In genomic region chr9:104482440-104482839, GRCm38 (mm10) we compare ENCODE assay signal across 31 mouse cellular contexts.
"Had no signal": no experiment of that assay in that cellular context is flagged by ENCODE, and none has a peak within 500 bp of the region (broad histone marks: within the 10 kb centered on the region; RNA-seq: fewer than 3 reads in every experiment).

No protein-coding gene starts in this region.

- H3K36me3 ChIP-seq: heart, embryonic 12.5 days; heart, embryonic 13.5 days; heart, embryonic 15.5 days; hindbrain, embryonic 10.5 days; hindbrain, embryonic 12.5 days; hindbrain, embryonic 13.5 days; hindbrain, embryonic 15.5 days; intestine, embryonic 15.5 days; kidney, embryonic 15.5 days had no signal

- DNase-seq: heart, postnatal 10 days; heart, postnatal 14 days; heart, postnatal 36 days; heart, postnatal 4 days; kidney, adult 11 months; kidney, adult 18-20 months; kidney, adult 2 months; kidney, adult 8-10 months; kidney, adult 9 months; kidney, postnatal 10 days; kidney, postnatal 14 days; kidney, postnatal 25 days; kidney, postnatal 36 days; kidney, postnatal 4 days; layer of hippocampus, adult 9-11 months; layer of hippocampus, postnatal 36 days had no signal

- H3K4me3 ChIP-seq: heart, embryonic 12.5 days; heart, embryonic 13.5 days; heart, embryonic 15.5 days; hindbrain, embryonic 10.5 days; hindbrain, embryonic 12.5 days; hindbrain, embryonic 13.5 days; hindbrain, embryonic 15.5 days; intestine, embryonic 15.5 days; kidney, embryonic 15.5 days; layer of hippocampus, adult 2 months; left cerebral cortex, adult 2 months had no signal

- H3K4me1 ChIP-seq: heart, embryonic 12.5 days; heart, embryonic 13.5 days; heart, embryonic 15.5 days; hindbrain, embryonic 10.5 days; hindbrain, embryonic 12.5 days; hindbrain, embryonic 13.5 days; hindbrain, embryonic 15.5 days; intestine, embryonic 15.5 days; kidney, embryonic 15.5 days had no signal

- H3K4me2 ChIP-seq: heart, embryonic 11.5 days; heart, embryonic 12.5 days; heart, embryonic 13.5 days; heart, embryonic 15.5 days; hindbrain, embryonic 12.5 days; hindbrain, embryonic 13.5 days; hindbrain, embryonic 14.5 days; hindbrain, embryonic 15.5 days; intestine, embryonic 15.5 days; kidney, embryonic 15.5 days had no signal

- H3K9me3 ChIP-seq: heart, embryonic 12.5 days; heart, embryonic 13.5 days; heart, embryonic 15.5 days; hindbrain, embryonic 10.5 days; hindbrain, embryonic 12.5 days; hindbrain, embryonic 13.5 days; hindbrain, embryonic 15.5 days; intestine, embryonic 15.5 days; kidney, embryonic 15.5 days had no signal

- H3K27ac ChIP-seq: heart, embryonic 13.5 days; heart, embryonic 15.5 days; hindbrain, embryonic 10.5 days; hindbrain, embryonic 12.5 days; hindbrain, embryonic 13.5 days; hindbrain, embryonic 14.5 days; hindbrain, embryonic 15.5 days; hindbrain, postnatal 0 days; intestine, embryonic 15.5 days; kidney, embryonic 15.5 days; kidney, postnatal 0 days; layer of hippocampus, adult 2 months; left cerebral cortex, adult 2 months had no signal

- H3K9ac ChIP-seq: heart, embryonic 12.5 days; heart, embryonic 13.5 days; heart, embryonic 15.5 days; hindbrain, embryonic 12.5 days; hindbrain, embryonic 13.5 days; hindbrain, embryonic 14.5 days; hindbrain, embryonic 15.5 days; intestine, embryonic 15.5 days; kidney, embryonic 15.5 days had no signal

- H3K27me3 ChIP-seq: heart, embryonic 12.5 days; heart, embryonic 13.5 days; heart, embryonic 15.5 days; hindbrain, embryonic 12.5 days; hindbrain, embryonic 13.5 days; hindbrain, embryonic 15.5 days; intestine, embryonic 15.5 days; kidney, embryonic 15.5 days had no signal
